Mouse (Mus musculus) layer of hippocampus, adult 8-10 months (tissue): ENCODE measurements around the gene Zpbp2. TPM values are rescaled to one million over a fixed set of nuclear protein-coding genes. Genes with fewer than 3 reads are reported as not detected.

Experiments
- DNase-seq, 2 experiments: peaks; one replicate each; pipeline ENCODE4 v3.0.0; 2022; ENCODE audit warnings: low spot score in 2 of 2
- total RNA-seq, 4 experiments: library from RNA; stranded (reverse); gene quantifications; 2 replicates each; pipeline ENCODE4 v1.2.4; 2022

Zpbp2 gene
- under 1 TPM in 1 of 4 experiments, not detected in 3; 0.75 TPM for total RNA-seq

DNA sequence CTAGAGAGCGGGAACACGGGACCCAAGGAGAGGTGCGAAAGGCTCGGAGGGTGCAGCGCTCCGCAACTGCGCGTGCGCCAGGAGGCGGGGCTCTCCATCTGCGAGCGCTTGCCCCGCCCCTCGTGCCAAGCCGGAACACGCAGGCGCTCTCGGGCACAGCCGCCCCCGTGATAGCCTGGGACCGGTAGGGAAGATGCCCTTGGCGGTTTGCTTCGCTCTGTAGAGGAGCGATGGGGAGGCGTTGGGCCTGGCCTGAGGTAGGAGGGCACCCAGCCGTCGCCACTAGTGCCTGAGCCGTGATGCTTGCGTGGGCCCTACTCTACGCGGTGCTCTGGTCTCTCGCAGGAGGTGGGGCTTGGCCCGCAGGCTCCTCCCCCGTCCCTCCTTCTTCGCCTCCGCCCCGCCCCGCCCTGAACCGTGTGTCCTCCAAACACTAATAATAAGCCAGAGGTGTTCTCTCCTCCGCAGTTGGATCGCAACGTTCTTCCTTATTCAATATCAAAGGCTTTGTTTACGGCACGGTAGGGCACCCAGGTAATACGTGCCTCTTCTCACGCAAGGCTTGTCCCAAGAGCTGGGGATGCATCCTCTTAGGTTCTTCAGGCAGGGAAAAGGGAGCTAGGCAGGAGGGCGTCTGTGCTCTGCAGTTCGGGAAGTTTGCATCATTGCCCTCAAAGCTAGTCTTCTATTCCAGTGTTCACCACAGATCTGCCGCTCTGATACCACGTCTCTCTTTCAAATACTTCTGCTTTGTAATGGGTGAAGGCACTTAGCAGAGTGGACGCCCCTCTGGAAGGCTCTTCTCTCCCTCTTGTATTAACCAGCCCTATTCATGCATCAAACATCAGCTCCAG is at the start of gene Zpbp2:
Gene Zpbp2 (plus strand): TSS at position 123 of the 854 bp plus-strand sequence.
- peak; percentile 75 to 86 for DNase-seq

DNA sequence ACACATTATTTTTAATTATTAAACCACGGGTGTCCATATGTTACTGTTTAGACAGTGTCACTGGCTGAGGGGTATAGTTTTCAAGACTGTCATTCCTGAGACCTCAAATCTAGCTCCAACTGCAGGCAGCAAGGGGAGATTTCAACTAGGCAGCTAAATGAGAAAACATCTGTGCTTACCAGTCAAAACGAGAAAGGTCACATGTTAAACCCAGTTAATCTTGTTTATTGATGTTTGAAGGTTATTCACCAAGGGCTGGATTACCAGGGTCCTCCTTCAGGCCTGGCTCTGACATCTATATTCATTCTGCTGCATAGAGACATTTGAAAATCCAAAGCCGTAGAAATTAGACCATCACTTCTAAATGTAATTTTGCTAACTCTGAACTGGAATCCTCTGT is 46.0 kb upstream of the Zpbp2 start:
- no peak for DNase-seq

DNA sequence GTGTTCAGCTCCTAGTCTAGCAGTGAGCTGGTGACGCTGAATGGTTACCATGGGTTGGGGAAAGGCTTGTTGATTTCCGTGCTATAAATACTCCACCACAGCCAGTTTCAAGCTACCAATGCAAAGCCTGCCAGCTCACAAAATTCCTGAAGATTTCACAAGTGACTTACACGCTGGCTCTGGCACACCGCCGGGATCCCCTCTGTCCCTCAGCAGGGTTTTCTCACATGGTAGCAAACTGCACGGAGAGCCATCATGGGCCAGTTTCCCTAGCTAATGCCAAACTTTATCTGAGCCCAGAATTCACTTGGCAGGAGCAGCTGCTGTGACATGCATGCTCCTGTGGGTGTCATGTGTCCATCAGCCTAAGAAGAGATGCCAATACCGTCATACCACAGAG is 41.5 kb upstream of the Zpbp2 start:
- DNase-seq: peak; percentile 4 to 14

DNA sequence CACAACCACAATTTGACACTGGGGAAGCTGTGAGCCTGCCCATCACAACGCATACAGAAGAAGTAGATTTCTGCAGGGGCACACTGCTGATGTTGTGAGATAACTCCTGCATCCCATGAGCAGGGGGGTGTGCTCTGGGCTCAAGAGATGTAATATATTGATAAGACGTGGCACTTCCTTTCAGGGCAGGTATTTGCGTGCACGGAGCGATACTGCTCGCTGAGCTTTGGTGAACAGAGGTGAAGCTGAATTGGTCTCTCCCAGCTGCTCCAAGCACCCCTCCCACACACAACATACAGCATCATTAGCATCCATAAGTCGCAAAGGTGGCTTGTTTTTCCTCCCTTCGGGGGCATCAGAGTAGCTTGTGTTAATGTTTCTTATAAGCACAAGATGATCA is 40.8 kb upstream of the Zpbp2 start:
- DNase-seq: no peak

DNA sequence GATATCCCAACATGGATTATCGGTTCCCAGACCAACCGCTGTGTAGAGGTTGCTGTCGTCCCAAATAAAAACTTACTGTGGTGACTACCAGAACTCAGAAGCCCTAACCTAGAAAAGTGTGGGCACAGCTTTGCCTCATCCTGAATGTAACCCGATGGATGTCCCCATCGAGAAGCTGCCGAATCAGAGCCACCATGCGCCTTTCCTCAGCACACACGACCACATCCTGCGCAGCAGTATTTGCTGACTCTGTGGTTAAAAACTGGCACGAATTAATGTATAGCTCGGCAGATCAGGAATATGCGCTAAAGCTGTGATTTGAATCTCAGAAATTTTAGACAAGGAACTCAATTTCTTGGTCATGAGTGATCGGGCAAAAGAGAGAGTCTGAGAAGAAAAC is 38.0 kb upstream of the Zpbp2 start:
- DNase-seq: no peak

DNA sequence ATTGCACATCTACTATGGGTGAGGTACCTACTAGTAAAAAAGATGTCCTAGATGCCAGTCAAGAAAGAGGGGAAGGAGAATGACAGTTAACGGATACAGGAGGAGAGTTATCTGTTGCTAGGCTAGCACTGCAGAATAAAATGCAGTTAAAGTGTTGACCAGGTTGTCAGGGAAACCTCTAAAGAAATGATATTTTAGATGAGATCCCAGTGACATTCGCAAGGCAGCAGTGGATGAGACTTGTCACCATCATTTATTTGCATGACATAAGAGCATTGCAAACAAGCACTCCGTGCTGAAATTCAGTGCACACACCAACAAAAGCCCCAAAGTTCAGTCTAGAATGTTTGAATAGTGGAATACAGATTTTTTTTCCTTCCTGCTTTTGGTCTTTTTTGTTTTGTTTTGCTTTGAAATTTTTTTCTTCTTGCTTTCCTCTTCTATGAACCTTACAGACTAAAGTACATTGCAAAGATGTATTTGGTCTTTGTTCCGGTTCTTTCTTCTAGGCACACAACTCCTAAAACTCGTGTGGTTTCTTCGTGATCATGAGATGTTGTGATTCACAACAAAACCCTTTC is 37.5 kb upstream of the Zpbp2 start:
- DNase-seq: no peak

DNA sequence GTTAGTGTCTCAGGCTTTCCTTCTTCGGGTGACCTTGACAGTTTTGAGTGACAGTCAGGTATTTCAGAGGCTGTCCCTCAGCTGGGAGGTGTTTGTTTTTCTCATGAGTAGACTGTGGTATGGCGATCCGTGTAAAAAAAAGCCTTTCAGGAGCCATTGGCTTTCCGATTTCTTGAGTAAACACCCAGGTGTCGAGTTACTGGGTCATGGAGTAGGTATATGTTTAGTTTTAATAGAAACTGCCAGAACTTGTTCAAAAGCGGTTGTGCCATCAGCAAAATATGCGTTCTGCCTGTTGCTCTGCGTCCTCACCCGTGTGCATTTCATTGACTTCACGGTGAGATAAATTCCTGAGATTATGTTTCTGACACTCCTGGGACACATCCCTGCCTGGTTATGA is 30.4 kb upstream of the Zpbp2 start:
- DNase-seq: no peak

DNA sequence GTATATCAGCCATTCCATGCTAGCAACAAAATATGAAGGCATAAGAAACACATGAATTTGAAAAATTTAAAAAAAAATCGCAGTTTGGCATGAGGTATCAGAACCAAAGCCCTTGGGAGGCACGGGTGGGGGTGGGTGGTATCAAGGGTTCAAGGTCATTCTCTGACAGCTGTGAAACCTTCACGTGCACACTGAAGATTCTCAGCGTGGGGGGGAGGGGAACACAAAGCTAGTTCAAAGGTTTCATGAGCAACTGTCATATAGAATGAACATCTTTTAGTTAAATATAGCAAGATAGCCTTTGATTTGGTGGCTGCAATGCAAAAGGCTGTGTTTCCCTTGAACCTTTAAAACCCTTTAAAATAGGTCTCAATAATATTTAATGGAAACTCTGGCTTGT is 25.8 kb upstream of the Zpbp2 start:
- no peak for DNase-seq

DNA sequence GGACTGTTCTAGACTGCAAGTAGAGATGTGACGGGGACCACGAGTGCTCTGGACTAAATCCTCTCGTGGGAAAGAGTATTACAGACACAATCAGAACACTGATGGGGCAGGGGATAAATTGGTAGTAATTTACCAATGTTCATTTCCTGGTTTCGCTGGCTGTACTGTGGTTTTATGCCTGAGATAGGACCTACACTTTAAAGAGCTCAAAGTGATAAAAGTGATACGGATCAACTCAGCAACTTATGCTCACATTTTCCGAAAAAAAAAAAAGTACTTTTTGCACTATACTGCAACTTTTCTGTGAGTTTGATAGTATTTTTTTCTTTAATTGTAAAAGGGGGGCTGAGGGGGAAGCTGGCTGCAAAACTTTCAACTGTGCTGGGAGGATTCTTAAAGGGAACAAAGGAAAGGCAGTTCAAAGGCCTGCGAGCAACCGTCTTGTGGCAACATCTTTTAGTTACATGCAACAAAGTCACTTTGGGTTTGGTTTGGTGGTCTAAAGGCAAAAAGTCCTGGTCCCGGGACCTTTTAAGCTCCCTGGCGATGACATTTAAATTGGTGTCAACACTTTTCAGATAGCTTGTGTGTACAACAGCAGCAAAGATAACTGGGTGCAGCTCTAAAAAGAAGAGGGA is 24.0 kb upstream of the Zpbp2 start:
- DNase-seq: no peak

DNA sequence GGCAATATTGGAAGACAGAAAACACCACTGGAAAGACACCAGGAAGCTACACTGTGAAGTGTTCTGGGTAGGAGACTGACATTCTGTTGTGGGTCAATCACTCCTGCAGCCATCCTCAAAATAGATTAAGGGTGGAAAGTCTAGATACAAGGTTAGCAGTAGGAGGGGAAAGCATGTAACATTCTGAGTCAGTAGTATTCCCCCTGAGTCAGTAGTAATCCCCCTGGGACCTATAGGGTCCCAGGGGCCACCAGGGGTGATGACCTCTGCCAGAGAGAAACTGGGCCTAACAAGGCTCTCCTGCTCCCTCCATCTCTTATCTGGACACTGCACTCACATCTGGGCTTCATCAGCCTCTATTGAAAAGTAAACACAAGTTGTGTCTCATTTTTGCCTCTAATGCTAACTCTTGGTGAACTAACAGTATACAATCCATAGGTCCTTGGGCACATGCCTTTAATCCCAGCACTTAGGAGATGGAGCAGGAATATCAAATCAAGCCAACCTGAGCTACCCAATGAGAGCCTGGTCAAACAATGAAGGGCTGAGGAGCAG is 13.3 kb upstream of the Zpbp2 start:
- no peak for DNase-seq

DNA sequence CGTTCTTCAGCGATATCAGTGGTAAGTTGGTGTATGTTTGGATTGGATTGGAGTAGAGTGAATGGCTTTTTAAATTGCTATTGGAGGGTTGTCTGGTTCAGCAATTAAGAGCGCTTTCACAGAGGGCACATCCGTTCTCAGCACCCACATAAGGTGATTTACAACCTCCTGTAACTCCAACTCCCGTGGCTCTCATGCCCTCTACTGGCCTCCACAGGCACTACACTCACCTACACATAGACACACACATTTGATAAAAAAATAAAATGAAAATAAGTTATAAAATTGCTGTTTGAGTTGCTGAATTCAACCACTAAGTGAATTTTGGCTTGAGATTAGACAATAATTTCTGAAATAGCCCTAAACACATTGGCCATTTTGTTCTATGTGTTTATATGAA is 10.6 kb upstream of the Zpbp2 start:
- DNase-seq: no peak

DNA sequence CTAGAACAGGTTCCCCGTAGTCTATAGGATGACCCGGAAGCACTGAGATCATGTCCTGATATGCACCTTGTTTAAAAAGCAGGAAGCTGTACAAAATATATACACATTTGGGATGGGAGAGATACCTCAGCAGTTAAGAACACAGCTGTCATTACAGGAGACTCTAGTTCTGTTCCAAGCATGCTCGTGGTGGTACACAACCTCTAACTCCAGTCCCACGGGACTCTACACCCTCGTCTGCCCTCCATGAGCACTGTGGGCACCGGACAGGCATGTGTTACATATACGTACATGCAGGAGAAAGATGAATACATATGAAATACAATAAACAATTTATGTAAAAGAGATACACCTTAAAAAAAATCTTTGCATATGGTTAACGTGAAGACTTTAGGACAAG is 8.3 kb upstream of the Zpbp2 start:
- no peak for DNase-seq

DNA sequence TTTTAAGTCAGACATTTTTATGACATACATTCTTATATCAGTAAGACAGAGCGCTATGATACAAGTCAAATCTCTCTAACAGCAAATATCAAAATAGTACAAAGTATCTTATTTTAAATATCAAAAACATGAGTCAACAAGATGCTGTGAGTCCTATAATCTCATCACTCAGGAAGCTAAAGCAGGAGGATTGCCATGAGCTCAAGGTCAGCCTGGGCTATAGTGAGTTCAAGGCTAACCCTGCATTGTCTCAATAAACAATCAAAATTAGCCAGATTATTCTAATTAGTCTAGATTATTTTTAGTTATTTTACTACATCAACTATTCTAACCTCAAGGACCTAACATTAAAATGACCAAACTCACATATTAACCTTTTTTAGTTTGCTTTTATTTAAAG is 7.5 kb upstream of the Zpbp2 start:
- no peak for DNase-seq

DNA sequence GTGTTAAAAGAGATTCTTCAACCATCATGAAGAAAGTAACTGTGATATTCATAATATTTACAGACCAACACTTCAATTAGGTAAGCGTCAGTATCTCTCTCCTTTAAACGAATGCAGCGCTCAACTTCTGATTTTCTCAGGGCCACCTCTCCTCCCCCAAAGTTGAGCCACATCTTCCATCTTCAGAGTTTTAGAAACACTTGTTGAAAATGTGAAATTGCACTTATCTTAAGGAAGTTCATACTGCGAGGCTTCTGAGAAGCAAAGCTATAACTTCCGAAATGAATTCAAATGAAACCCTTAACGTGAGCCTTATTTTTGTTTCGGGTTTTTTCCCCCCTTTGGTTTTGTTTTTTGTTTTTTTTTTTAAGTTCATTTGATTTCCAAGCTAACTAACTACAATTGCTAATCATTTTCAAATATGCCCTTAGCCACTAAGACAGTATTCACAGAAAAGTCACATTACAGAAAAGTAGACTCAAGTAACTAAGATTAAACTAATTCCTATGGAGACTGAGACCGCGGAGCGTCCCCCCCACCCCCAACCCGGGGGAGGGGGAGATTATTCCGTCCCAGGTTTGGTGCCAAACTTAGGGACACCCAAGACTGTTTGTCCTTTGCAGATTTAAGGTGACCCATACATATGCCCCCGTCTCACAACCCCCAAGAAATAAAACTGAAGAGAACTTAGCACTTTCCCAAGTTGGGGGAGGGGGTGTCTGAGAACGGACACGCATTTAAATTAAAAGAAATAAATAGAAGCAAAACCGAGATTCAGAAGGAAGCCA is 5.8 kb upstream of the Zpbp2 start:
- DNase-seq: no peak

DNA sequence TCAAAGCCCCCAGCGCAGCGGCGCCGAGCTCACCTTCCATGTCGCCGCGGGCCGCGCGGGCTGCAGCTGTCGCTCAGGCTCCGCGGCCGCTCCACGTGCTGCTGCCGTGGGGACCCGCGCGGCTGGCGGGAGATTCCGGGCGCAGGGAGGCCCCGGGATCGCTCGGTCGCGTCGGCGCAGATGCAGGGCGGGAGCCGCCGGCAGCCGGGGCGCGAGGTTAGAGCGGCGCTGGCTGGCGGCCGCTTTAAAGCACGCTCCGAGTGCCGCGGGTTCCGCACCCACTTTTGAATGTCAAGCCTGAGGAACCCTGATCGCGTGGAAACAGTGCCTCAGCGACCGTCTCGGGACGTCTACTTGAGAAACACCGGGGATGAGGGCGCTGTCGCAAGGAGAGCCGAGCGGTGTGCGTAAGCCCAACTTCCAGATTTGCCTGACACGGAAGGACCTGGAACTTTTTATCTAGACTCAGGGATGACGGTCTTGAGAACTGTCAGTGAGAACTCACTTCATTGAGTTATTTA is 5.1 kb upstream of the Zpbp2 start, which contains the start of gene Ikzf3:
Gene Ikzf3 (minus strand): TSS at position 321 of the 521 bp plus-strand sequence.
- DNase-seq: no peak

DNA sequence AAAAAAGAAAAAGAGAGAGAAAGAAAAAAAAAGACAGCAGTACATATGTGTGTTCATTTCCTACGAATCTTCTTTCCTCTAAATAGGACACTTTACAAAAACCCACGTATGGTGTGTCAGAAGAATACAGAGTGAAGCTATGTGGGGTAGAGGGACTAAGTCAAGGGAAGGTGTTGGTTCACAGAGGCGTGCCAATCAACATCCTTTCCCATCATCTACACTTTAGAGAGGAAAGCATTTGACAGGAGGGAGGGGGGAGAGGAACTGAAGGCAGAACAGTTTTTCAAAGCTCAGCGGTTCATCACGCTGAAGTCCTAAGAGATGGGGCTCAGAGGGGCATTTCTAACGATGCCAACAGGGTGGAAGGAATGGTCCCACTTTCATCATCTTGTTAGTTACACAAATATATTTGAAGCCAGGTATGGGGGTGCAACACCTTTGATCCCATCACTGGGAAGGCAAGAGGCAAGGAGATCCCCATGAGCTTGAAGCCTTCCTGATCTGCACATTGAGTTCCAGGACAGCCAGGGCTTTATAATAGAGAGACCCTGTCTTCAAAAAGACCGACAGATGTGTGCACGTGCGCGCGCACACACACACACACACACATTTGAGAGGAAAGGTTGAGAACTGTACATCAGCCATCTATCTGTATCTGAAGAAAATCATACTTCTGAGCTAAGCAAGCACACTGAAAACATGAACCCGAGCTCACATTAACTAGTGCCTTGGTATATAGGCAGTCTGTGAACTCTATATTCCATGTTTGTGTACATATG is 4.2 kb upstream of the Zpbp2 start:
- DNase-seq: no peak

DNA sequence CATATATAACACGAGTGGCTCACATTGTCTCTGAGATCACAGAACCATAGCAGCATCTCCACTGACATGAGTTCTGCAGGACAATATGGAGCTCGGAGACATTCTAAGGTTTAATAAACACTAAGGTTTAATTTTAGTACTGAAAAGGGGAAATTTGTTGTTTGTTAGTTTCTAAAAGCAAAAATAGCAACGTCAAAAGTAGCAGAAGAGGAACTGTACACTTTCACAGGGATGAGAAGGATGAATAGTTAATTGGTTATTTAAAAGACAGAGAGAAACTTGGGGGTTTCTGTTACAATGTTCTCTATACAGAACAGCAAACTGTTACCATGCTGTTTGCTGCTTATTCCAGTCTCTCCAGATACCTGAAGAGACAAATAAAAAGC is 3.6 kb upstream of the Zpbp2 start:
- no peak for DNase-seq

DNA sequence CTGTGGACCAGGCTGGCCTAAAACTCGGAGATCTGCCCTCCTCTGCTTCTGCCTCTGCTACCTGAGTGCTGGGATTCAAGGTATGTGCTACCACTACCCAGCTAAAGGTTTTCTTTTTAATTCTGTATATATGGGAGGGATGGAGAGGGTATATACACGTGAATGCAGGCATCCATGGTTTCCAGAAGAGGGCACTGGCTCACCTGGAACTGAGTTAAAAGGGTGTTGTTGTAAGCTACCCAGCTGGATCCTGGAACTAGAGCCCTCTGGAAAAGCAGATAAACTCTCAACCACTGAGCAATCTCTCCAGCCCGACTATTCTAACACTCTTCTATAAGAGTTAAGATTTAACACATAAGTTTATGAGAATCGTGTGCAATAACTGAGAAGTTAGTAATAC is 1.5 kb upstream of the Zpbp2 start:
- no peak for DNase-seq

DNA sequence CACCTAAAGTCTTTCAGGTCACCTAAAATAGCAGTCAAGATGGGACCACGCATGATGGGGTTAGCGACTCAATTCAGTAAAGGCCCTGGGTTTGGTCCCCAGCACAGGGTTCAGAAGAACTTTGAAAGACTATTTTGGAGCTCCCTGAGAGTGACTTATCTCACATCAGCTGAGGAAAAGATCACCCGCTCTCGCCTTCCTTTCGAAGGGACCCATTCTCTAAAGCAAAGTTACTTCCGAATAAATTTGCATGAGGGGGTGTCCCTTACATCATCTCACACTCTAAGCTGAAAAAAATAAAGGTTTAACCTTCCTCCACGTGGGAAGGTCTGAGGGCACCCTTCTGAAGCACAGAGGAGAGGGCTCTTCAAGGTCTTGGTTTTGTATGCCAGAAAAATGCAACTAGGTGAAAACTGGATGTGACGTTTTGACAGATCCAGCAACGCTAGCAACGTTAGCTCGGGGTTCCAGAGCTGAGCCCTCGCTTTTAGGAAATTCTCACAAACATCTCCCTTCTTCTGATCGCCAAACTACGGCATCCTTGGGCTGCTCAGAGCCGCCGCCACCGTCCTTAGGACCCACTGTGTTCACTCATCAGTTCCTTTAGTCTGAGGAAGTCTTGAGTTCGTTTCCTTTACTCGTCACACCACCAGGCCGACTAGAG is 454 bp upstream of the Zpbp2 start:
- no peak for DNase-seq

DNA sequence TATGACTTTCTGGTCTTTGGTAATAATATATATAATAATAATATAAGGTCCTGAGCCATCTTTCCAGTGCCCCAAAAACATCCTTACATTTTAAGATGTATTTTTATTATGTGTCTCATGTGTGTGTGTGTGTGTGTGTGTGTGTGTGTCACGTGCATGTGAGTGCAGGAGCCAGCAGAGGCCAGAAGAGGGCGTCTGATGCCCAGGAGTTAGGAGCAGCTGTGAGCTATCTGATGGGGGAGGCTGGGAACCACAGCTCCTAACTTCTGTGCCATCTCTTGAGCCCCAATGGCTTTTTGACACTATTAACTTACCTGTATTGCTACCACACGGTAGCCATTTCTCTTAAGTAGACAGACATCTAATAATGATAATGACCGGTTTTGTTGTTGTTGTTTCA is 3.1 kb downstream of the Zpbp2 start:
- no peak for DNase-seq
